Comparison of ENCODE assay signal across 17 mouse cellular contexts in genomic region chr7:136640771-136641170, GRCm38 (mm10).
"Had no signal": no experiment of that assay in that cellular context is flagged by ENCODE, and none has a peak within 500 bp of the region (broad histone marks: within the 10 kb centered on the region; RNA-seq: fewer than 3 reads in every experiment).

No protein-coding gene starts in this region.

- DNase-seq: liver, postnatal 0 days; lung, adult 2 months; lung, postnatal 14 days; lung, postnatal 36 days; right cerebral cortex, postnatal 14 days; thymus, postnatal 14 days; thymus, postnatal 36 days had no signal

- H3K4me2 ChIP-seq: lung, embryonic 15.5 days; midbrain, embryonic 11.5 days; midbrain, embryonic 13.5 days; midbrain, embryonic 15.5 days; neural tube, embryonic 12.5 days; stomach, embryonic 15.5 days had no signal

- H3K36me3 ChIP-seq: lung, embryonic 15.5 days; midbrain, embryonic 13.5 days; midbrain, embryonic 15.5 days; neural tube, embryonic 12.5 days; stomach, embryonic 15.5 days had no signal

- H3K4me1 ChIP-seq: lung, embryonic 15.5 days; megakaryocyte, embryonic 14.5 days; midbrain, embryonic 13.5 days; midbrain, embryonic 15.5 days; neural tube, embryonic 12.5 days; stomach, embryonic 15.5 days had no signal

- H3K4me3 ChIP-seq: lung, embryonic 15.5 days; megakaryocyte, embryonic 14.5 days; midbrain, embryonic 13.5 days; midbrain, embryonic 15.5 days; neural tube, embryonic 12.5 days; stomach, embryonic 15.5 days had no signal

- ATAC-seq: liver, postnatal 0 days; lung, postnatal 0 days; midbrain, embryonic 13.5 days; midbrain, embryonic 15.5 days had no signal

- H3K9ac ChIP-seq: liver, postnatal 0 days; lung, embryonic 15.5 days; midbrain, embryonic 13.5 days; midbrain, embryonic 15.5 days; neural tube, embryonic 12.5 days; stomach, embryonic 15.5 days had no signal

- H3K27me3 ChIP-seq: lung, embryonic 15.5 days; megakaryocyte, embryonic 14.5 days; midbrain, embryonic 13.5 days; midbrain, embryonic 15.5 days; neural tube, embryonic 12.5 days; stomach, embryonic 15.5 days had no signal

- H3K27ac ChIP-seq: lung, embryonic 15.5 days; macrophage; midbrain, embryonic 13.5 days; midbrain, embryonic 15.5 days; neural tube, embryonic 12.5 days; stomach, embryonic 15.5 days; stomach, postnatal 0 days had no signal

- H3K9me3 ChIP-seq: lung, embryonic 15.5 days; megakaryocyte, embryonic 14.5 days; midbrain, embryonic 13.5 days; midbrain, embryonic 15.5 days; neural tube, embryonic 12.5 days; stomach, embryonic 15.5 days had no signal
